Mouse (Mus musculus): Measurements from ENCODE around the gene Ccl9. TPM values are rescaled to one million over a fixed set of nuclear protein-coding genes. Genes with fewer than 3 reads are reported as not detected.

Gene Ccl9
- polyA plus RNA-seq, 1 experiment from 2014 or later, result 13.4 TPM

GRCm38 (mm10) chr11:83605535-83605934 lies 27.1 kb upstream of the Ccl9 start:
- H3K36me3 ChIP-seq (ENCODE audit: control insufficient read depth, insufficient read depth), result no peaks in the 10 kb centered on the region
- WGBS, result 91% methylated on average over 3 of the region's 3 CpGs
- ATAC-seq, result no peak
- H3K9ac ChIP-seq (ENCODE audit: low read depth, low read length), result no peak overlapping the region
- H3K27ac ChIP-seq (ENCODE audit: low read depth, low read length), result no peak overlapping the region
- H3K9me3 ChIP-seq (ENCODE audit: control insufficient read depth), result no peaks in the 10 kb centered on the region
- no peak overlapping the region for H3K4me3 ChIP-seq (ENCODE audit: low read depth, low read length)
- H3K4me2 ChIP-seq (replicated peaks; ENCODE audit: low read depth), result no peak overlapping the region
- no peaks in the 10 kb centered on the region for H3K27me3 ChIP-seq (replicated peaks; ENCODE audit: control insufficient read depth, insufficient read depth, low read length)
- no peak for TF ChIP-seq CTCF (IDR thresholded peaks at IDR 0.05; ENCODE audit: low read depth)
- no peaks in the 10 kb centered on the region for H3K4me1 ChIP-seq (replicated peaks; ENCODE audit: control insufficient read depth, insufficient read depth, low read length)

GRCm38 (mm10) chr11:83604698-83605097 lies 26.3 kb upstream of the Ccl9 start:
- H3K4me3 ChIP-seq (ENCODE audit: low read depth, low read length), result no peak overlapping the region
- H3K27ac ChIP-seq (ENCODE audit: low read depth, low read length), result no peak overlapping the region
- ATAC-seq, result no peak

GRCm38 (mm10) chr11:83603399-83603798 lies 25.0 kb upstream of the Ccl9 start:
- Histone ChIP-seq H3K4me2 (replicated peaks; ENCODE audit: low read depth) (no peak overlapping the region), H3K9me3 (ENCODE audit: control insufficient read depth) (no peaks in the 10 kb centered on the region), H3K9ac (ENCODE audit: low read depth, low read length) (no peak overlapping the region), H3K27ac (ENCODE audit: low read depth, low read length) (no peak overlapping the region), H3K4me3 (ENCODE audit: low read depth, low read length) (no peak overlapping the region), H3K27me3 (replicated peaks; ENCODE audit: control insufficient read depth, insufficient read depth, low read length) (no peaks in the 10 kb centered on the region), H3K4me1 (replicated peaks; ENCODE audit: control insufficient read depth, insufficient read depth, low read length) (no peaks in the 10 kb centered on the region), H3K36me3 (ENCODE audit: control insufficient read depth, insufficient read depth) (no peaks in the 10 kb centered on the region)
- ATAC-seq, result no peak
- WGBS, result 75% methylated on average over 3 of the region's 3 CpGs
- no peak for TF ChIP-seq CTCF (IDR thresholded peaks at IDR 0.05; ENCODE audit: low read depth)

More at GRCm38 (mm10) chr11:83604698-83605097, 26.3 kb upstream of the Ccl9 start:
- H3K4me1 ChIP-seq (replicated peaks; ENCODE audit: control insufficient read depth, insufficient read depth, low read length), result no peaks in the 10 kb centered on the region
- H3K27me3 ChIP-seq (replicated peaks; ENCODE audit: control insufficient read depth, insufficient read depth, low read length), result no peaks in the 10 kb centered on the region
- H3K4me2 ChIP-seq (replicated peaks; ENCODE audit: low read depth), result no peak overlapping the region
- H3K9ac ChIP-seq (ENCODE audit: low read depth, low read length), result no peak overlapping the region
- no peaks in the 10 kb centered on the region for H3K9me3 ChIP-seq (ENCODE audit: control insufficient read depth)
- H3K36me3 ChIP-seq (ENCODE audit: control insufficient read depth, insufficient read depth), result no peaks in the 10 kb centered on the region
- 86% methylated on average over 4 of the region's 4 CpGs for WGBS
- no peak for TF ChIP-seq CTCF (IDR thresholded peaks at IDR 0.05; ENCODE audit: low read depth)

GRCm38 (mm10) chr11:83600576-83600975 lies 22.1 kb upstream of the Ccl9 start:
- H3K27ac ChIP-seq (ENCODE audit: low read depth, low read length), result no peak overlapping the region; the same call in 1 of the 2 replicates
- no peaks in the 10 kb centered on the region for H3K4me1 ChIP-seq (replicated peaks; ENCODE audit: control insufficient read depth, insufficient read depth, low read length)
- H3K9ac ChIP-seq (ENCODE audit: low read depth, low read length), result no peak overlapping the region
- TF ChIP-seq CTCF (IDR thresholded peaks at IDR 0.05; ENCODE audit: low read depth), result no peak
- H3K4me3 ChIP-seq (ENCODE audit: low read depth, low read length), result no peak overlapping the region
- no peak; the same call in 1 of the 2 replicates for ATAC-seq
- H3K36me3 ChIP-seq (ENCODE audit: control insufficient read depth, insufficient read depth), result no peaks in the 10 kb centered on the region
- no peaks in the 10 kb centered on the region for H3K27me3 ChIP-seq (replicated peaks; ENCODE audit: control insufficient read depth, insufficient read depth, low read length)
- no peak overlapping the region for H3K4me2 ChIP-seq (replicated peaks; ENCODE audit: low read depth)
- WGBS, result 66% methylated on average over 2 of the region's 2 CpGs
- H3K9me3 ChIP-seq (ENCODE audit: control insufficient read depth), result no peaks in the 10 kb centered on the region

GRCm38 (mm10) chr11:83598991-83599390 lies 20.6 kb upstream of the Ccl9 start:
- H3K9me3 ChIP-seq (ENCODE audit: control insufficient read depth), result no peaks in the 10 kb centered on the region
- H3K4me3 ChIP-seq (ENCODE audit: low read depth, low read length), result no peak overlapping the region
- no peak overlapping the region for H3K27ac ChIP-seq (ENCODE audit: low read depth, low read length)
- no peak overlapping the region for H3K9ac ChIP-seq (ENCODE audit: low read depth, low read length)
- TF ChIP-seq CTCF (IDR thresholded peaks at IDR 0.05; ENCODE audit: low read depth), result no peak
- H3K27me3 ChIP-seq (replicated peaks; ENCODE audit: control insufficient read depth, insufficient read depth, low read length), result no peaks in the 10 kb centered on the region
- H3K4me1 ChIP-seq (replicated peaks; ENCODE audit: control insufficient read depth, insufficient read depth, low read length), result no peaks in the 10 kb centered on the region
- no peak for ATAC-seq
- no peaks in the 10 kb centered on the region for H3K36me3 ChIP-seq (ENCODE audit: control insufficient read depth, insufficient read depth)
- H3K4me2 ChIP-seq (replicated peaks; ENCODE audit: low read depth), result no peak overlapping the region
- WGBS, result 75% methylated on average over 3 of the region's 3 CpGs

GRCm38 (mm10) chr11:83598207-83598837 lies 19.9 kb upstream of the Ccl9 start:
- Histone ChIP-seq H3K9ac (ENCODE audit: low read depth, low read length) (no peak overlapping the region), H3K27me3 (replicated peaks; ENCODE audit: control insufficient read depth, insufficient read depth, low read length) (no peaks in the 10 kb centered on the region), H3K27ac (ENCODE audit: low read depth, low read length) (no peak overlapping the region), H3K36me3 (ENCODE audit: control insufficient read depth, insufficient read depth) (no peaks in the 10 kb centered on the region), H3K4me1 (replicated peaks; ENCODE audit: control insufficient read depth, insufficient read depth, low read length) (no peaks in the 10 kb centered on the region), H3K4me3 (ENCODE audit: low read depth, low read length) (no peak overlapping the region), H3K9me3 (ENCODE audit: control insufficient read depth) (no peaks in the 10 kb centered on the region), H3K4me2 (replicated peaks; ENCODE audit: low read depth) (no peak overlapping the region)
- WGBS, result 70% methylated on average over 3 of the region's 3 CpGs
- ATAC-seq, result no peak
- TF ChIP-seq CTCF (IDR thresholded peaks at IDR 0.05; ENCODE audit: low read depth), result no peak
